Mouse (Mus musculus): ENCODE results near the gene C1qtnf2.
A peak's percentile ranks its signal among the peaks of the same experiment; 100 is the strongest.

The C1qtnf2 gene

GRCm38 (mm10) chr11:43483122-43483792 is 9.2 kb downstream of the C1qtnf2 start:
- no peak for DNase-seq (ENCODE audit: low spot score in 2 of 2)

- DNase-seq (ENCODE audit: low spot score in 2 of 2): no peak
These were observed 10.0 kb downstream of the C1qtnf2 start for GRCm38 (mm10) chr11:43484057-43484456.

- DNase-seq (ENCODE audit: low spot score in 2 of 2): no peak
These were observed 10.6 kb downstream of the C1qtnf2 start for GRCm38 (mm10) chr11:43484652-43485051.

DNA sequence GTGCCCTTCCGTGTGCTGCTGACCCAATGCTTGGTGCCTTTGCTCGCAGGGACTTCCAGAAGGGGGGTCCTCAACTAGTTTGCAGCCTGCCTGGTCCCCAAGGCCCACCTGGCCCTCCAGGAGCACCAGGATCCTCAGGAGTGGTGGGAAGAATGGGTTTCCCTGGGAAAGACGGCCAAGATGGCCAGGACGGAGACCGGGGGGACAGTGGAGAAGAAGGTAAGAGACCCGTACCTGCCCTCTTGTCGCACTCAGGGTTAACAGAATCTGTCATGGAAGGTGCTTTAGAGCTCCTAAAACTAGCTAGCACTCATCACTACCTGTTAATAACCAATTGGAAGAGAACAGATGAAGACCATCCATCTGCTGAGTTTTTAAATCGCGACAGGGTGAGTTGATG is 11.8 kb downstream of the C1qtnf2 start:
- no peak for DNase-seq (ENCODE audit: low spot score in 2 of 2)

GRCm38 (mm10) chr11:43492663-43493062 is 18.6 kb downstream of the C1qtnf2 start:
- peak; percentile 66 to 81 for DNase-seq (ENCODE audit: low spot score in 2 of 2)

- DNase-seq (ENCODE audit: low spot score in 2 of 2): peak; percentile 49 to 72
These were observed 19.8 kb downstream of the C1qtnf2 start for GRCm38 (mm10) chr11:43493815-43494409.

DNA sequence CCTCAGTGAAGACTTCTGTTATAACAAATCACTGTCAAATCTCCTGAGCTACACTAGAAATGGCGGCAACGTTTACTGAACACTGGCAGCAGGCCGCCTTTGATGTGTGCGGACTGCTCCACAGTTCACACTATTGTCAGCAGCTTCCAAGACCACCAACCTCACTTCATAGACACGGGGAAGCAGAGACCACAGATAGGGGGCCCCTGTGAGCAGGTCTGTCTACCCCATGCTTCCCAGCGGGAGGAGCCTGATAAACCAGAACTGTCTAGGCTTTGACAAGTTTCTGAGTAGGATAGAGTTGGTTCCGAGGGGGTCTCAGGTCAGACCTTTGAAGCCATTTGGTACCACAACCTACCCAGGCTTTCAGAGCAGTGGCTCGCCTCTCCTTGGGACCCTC is 21.0 kb downstream of the C1qtnf2 start:
- DNase-seq (ENCODE audit: low spot score in 2 of 2): no peak

GRCm38 (mm10) chr11:43495532-43495931 is 21.5 kb downstream of the C1qtnf2 start:
- DNase-seq (ENCODE audit: low spot score in 2 of 2): no peak

DNA sequence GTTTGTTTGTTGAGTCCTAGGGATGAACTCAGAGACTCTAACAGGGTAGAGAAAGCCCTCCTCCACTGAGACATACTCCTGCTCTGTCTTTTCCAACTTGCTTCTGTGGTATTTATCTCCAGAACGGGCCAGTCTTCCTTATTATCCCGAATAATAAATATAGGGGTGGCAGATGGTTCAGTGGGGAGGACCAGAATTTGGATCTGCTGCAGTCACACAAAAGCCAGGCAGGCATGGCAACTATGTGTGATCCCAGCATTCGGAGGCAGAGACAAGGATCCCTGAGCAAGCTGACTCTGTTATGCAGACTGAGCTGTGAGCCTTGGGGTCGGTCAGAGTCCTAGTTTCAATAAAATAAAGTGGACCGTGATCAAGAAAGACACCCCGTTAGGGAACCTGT is 27.2 kb downstream of the C1qtnf2 start:
- no peak for DNase-seq (ENCODE audit: low spot score in 2 of 2)

- DNase-seq (ENCODE audit: low spot score in 2 of 2): no peak
These were observed 31.1 kb downstream of the C1qtnf2 start for GRCm38 (mm10) chr11:43505188-43505587.

- no peak for DNase-seq (ENCODE audit: low spot score in 2 of 2)
These were observed 33.9 kb downstream of the C1qtnf2 start for GRCm38 (mm10) chr11:43507976-43508375.

- no peak for DNase-seq (ENCODE audit: low spot score in 2 of 2)
These were observed 35.8 kb downstream of the C1qtnf2 start for GRCm38 (mm10) chr11:43509878-43510277.

DNA sequence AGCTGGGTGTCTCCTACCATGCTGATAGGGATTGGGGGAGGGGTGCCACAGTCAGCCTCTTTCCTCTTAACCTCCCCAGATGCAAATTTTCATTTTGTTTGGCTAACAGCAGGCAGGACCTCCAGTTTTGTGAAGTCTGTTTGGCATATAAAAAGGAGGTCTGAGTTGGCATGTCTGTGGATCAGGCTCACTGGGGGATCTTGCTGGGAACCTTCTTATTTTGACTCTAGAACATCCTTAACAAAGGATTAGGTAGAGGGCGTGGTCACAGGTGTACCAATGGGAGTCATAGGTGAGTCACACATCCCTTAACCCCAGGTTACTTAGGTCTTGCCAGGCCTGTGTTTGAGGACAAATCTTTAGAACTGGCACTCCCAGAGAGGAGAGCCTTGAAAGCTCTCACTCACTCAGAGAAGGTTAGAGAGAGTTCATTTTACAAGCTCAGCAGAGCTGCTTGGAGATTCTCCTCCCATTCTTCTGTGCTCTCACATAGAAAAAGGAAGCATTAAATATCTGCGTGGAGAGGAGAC is 38.6 kb downstream of the C1qtnf2 start:
- no peak for DNase-seq (ENCODE audit: low spot score in 2 of 2)

- DNase-seq (ENCODE audit: low spot score in 2 of 2): peak in 1 of 2 experiments; percentile 53
These were observed 42.4 kb downstream of the C1qtnf2 start for GRCm38 (mm10) chr11:43516344-43517021.

- DNase-seq (ENCODE audit: low spot score in 2 of 2): no peak
These were observed 43.6 kb downstream of the C1qtnf2 start for GRCm38 (mm10) chr11:43517641-43518040.

DNA sequence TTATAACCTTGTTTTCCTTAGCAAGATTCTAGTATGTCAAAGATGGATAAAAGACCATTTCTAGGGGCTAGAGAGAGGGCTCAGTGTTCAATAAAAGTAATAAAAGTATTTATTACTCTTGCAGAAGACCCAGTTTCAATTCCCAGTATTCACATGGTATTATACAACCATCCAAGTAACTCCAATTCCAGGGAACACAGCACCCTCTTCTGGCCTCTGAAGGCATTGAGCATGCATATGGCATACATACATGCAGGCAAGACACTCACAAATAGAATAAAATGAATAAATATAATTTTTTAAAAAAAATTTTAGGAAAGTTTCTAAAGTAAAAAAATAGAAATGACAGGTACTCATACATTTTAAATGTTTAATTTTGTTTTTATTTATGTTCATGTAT is 44.0 kb downstream of the C1qtnf2 start:
- DNase-seq (ENCODE audit: low spot score in 2 of 2): no peak

- DNase-seq (ENCODE audit: low spot score in 2 of 2): no peak
These were observed 44.7 kb downstream of the C1qtnf2 start for GRCm38 (mm10) chr11:43518821-43519220.

DNA sequence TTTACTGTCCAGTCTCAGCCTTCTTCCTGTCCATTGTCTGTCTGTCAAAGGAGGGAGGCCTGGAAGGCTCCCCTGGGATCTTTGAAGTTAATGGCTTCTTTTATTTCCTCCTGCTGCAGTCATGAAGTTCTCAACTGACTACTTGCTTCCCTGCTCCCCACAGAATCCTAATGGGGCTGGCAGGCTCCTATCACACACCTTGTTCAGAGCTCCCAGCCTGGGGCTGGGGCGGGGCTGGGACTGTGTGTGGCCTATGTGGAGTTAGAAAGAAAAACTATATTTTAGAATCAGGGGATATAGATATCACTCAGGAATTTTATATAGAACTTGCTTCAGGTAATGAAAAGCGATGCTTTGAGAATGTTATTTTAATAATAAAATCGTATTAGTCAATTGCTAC is 46.4 kb downstream of the C1qtnf2 start:
- no peak for DNase-seq (ENCODE audit: low spot score in 2 of 2)

DNA sequence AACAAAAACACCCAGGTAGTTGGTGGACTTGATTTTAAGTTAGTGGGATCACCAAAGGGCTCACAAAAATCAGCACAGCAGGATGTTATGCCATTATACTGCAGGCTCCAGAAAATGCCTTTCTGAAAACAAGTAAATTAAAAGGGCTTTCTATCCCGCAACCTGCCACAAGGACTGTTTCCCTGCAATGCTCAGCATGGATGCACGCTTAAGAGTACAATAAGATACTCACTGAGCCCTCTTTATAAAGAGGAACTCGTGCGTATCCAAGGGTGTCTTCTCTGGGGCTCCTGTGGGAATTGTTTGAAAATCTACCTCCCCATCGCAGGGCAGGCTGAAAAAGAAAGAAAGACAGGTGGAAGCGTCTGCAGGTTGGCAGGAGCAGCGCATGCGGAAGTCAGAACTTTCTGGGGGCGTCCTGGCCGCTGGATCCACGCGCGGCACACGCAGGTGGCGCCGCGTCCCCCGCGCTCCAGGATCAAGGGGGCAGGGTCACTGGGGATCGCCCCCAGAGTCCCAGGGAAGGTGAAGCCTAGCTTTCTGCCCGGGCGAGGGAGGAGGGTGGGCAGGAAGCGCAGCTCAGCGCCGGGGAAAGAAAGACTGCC is 54.1 kb downstream of the C1qtnf2 start:
- no peak for DNase-seq (ENCODE audit: low spot score in 2 of 2)

DNA sequence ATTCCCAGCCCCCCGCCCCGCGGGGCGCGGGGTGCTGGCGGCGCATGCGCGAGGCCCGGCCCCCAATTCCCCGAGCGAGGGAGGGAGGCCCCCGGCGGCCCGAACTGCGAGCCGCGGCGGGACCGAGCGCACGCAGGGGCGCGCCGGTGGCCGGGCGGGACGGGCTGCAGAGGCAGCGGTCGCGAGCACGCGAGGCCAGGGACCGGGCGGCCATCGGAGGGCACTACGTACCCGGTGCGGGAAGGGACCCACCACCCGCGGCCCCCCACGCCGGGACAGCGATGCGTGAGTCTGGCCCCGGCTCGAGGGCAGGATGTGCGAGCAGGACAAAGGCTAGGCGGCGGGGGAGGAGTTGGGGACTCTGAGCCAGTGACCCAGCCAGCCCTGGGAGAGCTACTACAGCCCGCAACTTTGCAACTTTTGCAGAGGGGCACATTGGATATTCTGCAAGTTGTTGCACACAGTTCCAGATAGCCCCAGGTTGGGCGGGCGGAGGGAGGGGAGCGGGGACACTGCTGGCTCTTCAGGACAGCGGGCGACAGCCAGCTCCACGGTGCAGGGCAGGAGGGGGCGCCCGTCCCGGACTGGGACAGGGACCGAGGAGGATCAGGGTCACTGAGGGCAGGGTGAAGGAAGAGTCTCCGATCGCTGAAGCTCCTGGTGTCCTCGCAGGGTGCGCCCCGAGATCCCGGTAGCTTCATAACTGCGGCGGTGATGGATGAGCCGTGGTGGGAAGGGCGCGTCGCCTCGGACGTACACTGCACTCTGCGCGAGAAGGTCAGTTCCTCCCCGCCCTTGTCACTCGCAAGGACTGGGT is 54.8 kb downstream of the C1qtnf2 start, which contains the start of gene Ccnjl:
TSS of gene Ccnjl (plus strand) at position 102 of the 817 bp plus-strand sequence.
- peak; percentile 17 to 44 for DNase-seq (ENCODE audit: low spot score in 2 of 2)

DNA sequence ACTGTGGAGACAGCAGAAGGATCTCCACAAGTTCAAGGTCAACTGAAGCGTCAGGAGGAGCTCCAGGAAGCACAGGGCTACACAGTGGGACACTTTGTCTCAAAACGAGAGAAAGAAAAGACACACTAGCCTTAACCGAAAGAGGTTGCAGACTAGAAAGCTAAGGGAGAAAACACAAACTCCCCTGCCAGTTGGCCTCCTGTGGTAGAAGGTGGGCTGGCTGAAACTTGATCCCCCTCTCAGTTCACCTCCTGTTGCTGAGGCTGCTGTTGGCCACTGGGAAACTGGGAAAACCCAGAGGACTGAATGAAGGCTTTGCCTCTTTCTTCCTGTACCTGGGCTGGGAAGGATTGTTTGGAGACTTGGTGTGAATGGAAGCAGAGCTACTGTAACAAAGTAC is 56.0 kb downstream of the C1qtnf2 start:
- DNase-seq (ENCODE audit: low spot score in 2 of 2): no peak
